Mouse (Mus musculus): ENCODE measurements around the gene Rbbp6.

Rbbp6 gene

GRCm38 (mm10) chr7:122972006-122972689 is 6.7 kb downstream of the Rbbp6 start:
- DNase-seq, result peak; percentile 65

GRCm38 (mm10) chr7:122979514-122979913 is 14.0 kb downstream of the Rbbp6 start:
- DNase-seq, result no peak

- no peak for DNase-seq
These were observed 32.7 kb downstream of the Rbbp6 start for GRCm38 (mm10) chr7:122998189-122998588.

GRCm38 (mm10) chr7:122999871-123000396 is 34.4 kb downstream of the Rbbp6 start:
- peak; percentile 86 for DNase-seq

GRCm38 (mm10) chr7:123000796-123001195 is 35.3 kb downstream of the Rbbp6 start:
- peak; percentile 88 for DNase-seq

- DNase-seq, result peak; percentile 94
These were observed 36.0 kb downstream of the Rbbp6 start for GRCm38 (mm10) chr7:123001341-123002027.

GRCm38 (mm10) chr7:123002028-123002410 is 36.5 kb downstream of the Rbbp6 start:
- no peak for DNase-seq

- DNase-seq, result peak; percentile 90
These were observed 37.7 kb downstream of the Rbbp6 start for GRCm38 (mm10) chr7:123003207-123003606.

GRCm38 (mm10) chr7:123004442-123004841 is 39.0 kb downstream of the Rbbp6 start:
- DNase-seq, result peak; percentile 17

GRCm38 (mm10) chr7:123006251-123006650 is 40.8 kb downstream of the Rbbp6 start:
- peak; percentile 67 for DNase-seq

GRCm38 (mm10) chr7:123007743-123008142 is 42.3 kb downstream of the Rbbp6 start:
- DNase-seq, result peak; percentile 55

GRCm38 (mm10) chr7:123013466-123013865 is 48.0 kb downstream of the Rbbp6 start:
- DNase-seq, result peak; percentile 66

- DNase-seq, result peak; percentile 36
These were observed 49.2 kb downstream of the Rbbp6 start for GRCm38 (mm10) chr7:123014729-123015128.

GRCm38 (mm10) chr7:123017627-123018026 is 52.1 kb downstream of the Rbbp6 start:
- peak; percentile 69 for DNase-seq

- peak; percentile 79 for DNase-seq
These were observed 59.6 kb downstream of the Rbbp6 start for GRCm38 (mm10) chr7:123025123-123025522.

GRCm38 (mm10) chr7:123030295-123030694 is 64.8 kb downstream of the Rbbp6 start:
- no peak for DNase-seq

- peak; percentile 92 for DNase-seq
These were observed 65.3 kb downstream of the Rbbp6 start for GRCm38 (mm10) chr7:123030709-123031181.

- no peak for DNase-seq
These were observed 65.8 kb downstream of the Rbbp6 start for GRCm38 (mm10) chr7:123031211-123031743.

GRCm38 (mm10) chr7:123035314-123035713 is 69.8 kb downstream of the Rbbp6 start:
- DNase-seq, result no peak

GRCm38 (mm10) chr7:123039302-123039701 is 73.8 kb downstream of the Rbbp6 start:
- peak; percentile 7 for DNase-seq

GRCm38 (mm10) chr7:123045146-123045545 is 79.7 kb downstream of the Rbbp6 start:
- DNase-seq, result no peak

- DNase-seq, result peak; percentile 95
These were observed 81.1 kb downstream of the Rbbp6 start for GRCm38 (mm10) chr7:123046473-123047091.
